Mouse (Mus musculus): ENCODE measurements around the gene Agap2. TPM values are rescaled to one million over a fixed set of nuclear protein-coding genes. Genes with fewer than 3 reads are reported as not detected.
A peak's percentile ranks its signal among the peaks of the same experiment; 100 is the strongest.

The Agap2 gene
- polyA plus RNA-seq, 1 experiment = 2.2 TPM

- DNase-seq = peak; percentile 99
- H3K27me3 ChIP-seq (replicated peaks; ENCODE audit: control insufficient read depth, insufficient read depth, low read length) = no peaks in the 10 kb centered on the region
- TF ChIP-seq POLR2A (IDR thresholded peaks at IDR 0.05; ENCODE audit: low read depth, low read length) = peak; percentile 5
- no peak for TF ChIP-seq CTCF (conservative IDR thresholded peaks at IDR 0.05; ENCODE audit: insufficient read depth, insufficient read length, low read depth, low read length)
- 1% methylated on average over 46 of the region's 46 CpGs for WGBS
- H3K27ac ChIP-seq (ENCODE audit: insufficient read depth, low read depth, low read length) = peak within 1 kb of the TSS; percentile 79
- H3K4me1 ChIP-seq (ENCODE audit: control insufficient read depth, insufficient read depth, low read length) = peaks cover 3% of the 10 kb centered on the region
- peak within 1 kb of the TSS; percentile 84 for H3K4me3 ChIP-seq (ENCODE audit: insufficient read depth, low read depth, low read length)
- H3K36me3 ChIP-seq (ENCODE audit: control insufficient read depth, insufficient read depth, low read length) = peaks cover 1% of the 10 kb centered on the region
These were observed 11.7 kb upstream of the Agap2 start, which contains the start of gene Cdk4 for GRCm38 (mm10) chr10:127063239-127063872. Cdk4 (plus strand) TSS chr10:127063534.

- Histone ChIP-seq H3K36me3 (ENCODE audit: control insufficient read depth, insufficient read depth, low read length) (peaks cover 1% of the 10 kb centered on the region), H3K27ac (ENCODE audit: insufficient read depth, low read depth, low read length) (peak overlapping the region; percentile 79), H3K4me1 (ENCODE audit: control insufficient read depth, insufficient read depth, low read length) (peaks cover 3% of the 10 kb centered on the region), H3K27me3 (replicated peaks; ENCODE audit: control insufficient read depth, insufficient read depth, low read length) (no peaks in the 10 kb centered on the region), H3K4me3 (ENCODE audit: insufficient read depth, low read depth, low read length) (peak overlapping the region; percentile 84)
- 9% methylated on average over 37 of the region's 37 CpGs for WGBS
- no peak for DNase-seq
- TF ChIP-seq CTCF (conservative IDR thresholded peaks at IDR 0.05; ENCODE audit: insufficient read depth, insufficient read length, low read depth, low read length) (no peak), POLR2A (IDR thresholded peaks at IDR 0.05; ENCODE audit: low read depth, low read length) (no peak)
These were observed 10.9 kb upstream of the Agap2 start for GRCm38 (mm10) chr10:127063913-127064870.

GRCm38 (mm10) chr10:127065981-127066380 lies 9.1 kb upstream of the Agap2 start:
- H3K27ac ChIP-seq (ENCODE audit: insufficient read depth, low read depth, low read length) = no peak overlapping the region
- H3K4me3 ChIP-seq (ENCODE audit: insufficient read depth, low read depth, low read length) = no peak overlapping the region
- TF ChIP-seq POLR2A (IDR thresholded peaks at IDR 0.05; ENCODE audit: low read depth, low read length) = no peak
- no peak for TF ChIP-seq CTCF (conservative IDR thresholded peaks at IDR 0.05; ENCODE audit: insufficient read depth, insufficient read length, low read depth, low read length)
- DNase-seq = peak; percentile 60
- peaks cover 3% of the 10 kb centered on the region for H3K4me1 ChIP-seq (ENCODE audit: control insufficient read depth, insufficient read depth, low read length)
- H3K36me3 ChIP-seq (ENCODE audit: control insufficient read depth, insufficient read depth, low read length) = peaks cover 1% of the 10 kb centered on the region
- 61% methylated on average over 9 of the region's 9 CpGs for WGBS
- no peaks in the 10 kb centered on the region for H3K27me3 ChIP-seq (replicated peaks; ENCODE audit: control insufficient read depth, insufficient read depth, low read length)

- peaks cover 1% of the 10 kb centered on the region for H3K36me3 ChIP-seq (ENCODE audit: control insufficient read depth, insufficient read depth, low read length)
- no peaks in the 10 kb centered on the region for H3K27me3 ChIP-seq (replicated peaks; ENCODE audit: control insufficient read depth, insufficient read depth, low read length)
- DNase-seq = no peak
- no peak overlapping the region for H3K4me3 ChIP-seq (ENCODE audit: insufficient read depth, low read depth, low read length)
- peaks cover 3% of the 10 kb centered on the region for H3K4me1 ChIP-seq (ENCODE audit: control insufficient read depth, insufficient read depth, low read length)
- WGBS = 81% methylated on average over 14 of the region's 14 CpGs
- no peak overlapping the region for H3K27ac ChIP-seq (ENCODE audit: insufficient read depth, low read depth, low read length)
- no peak for TF ChIP-seq POLR2A (IDR thresholded peaks at IDR 0.05; ENCODE audit: low read depth, low read length)
- TF ChIP-seq CTCF (conservative IDR thresholded peaks at IDR 0.05; ENCODE audit: insufficient read depth, insufficient read length, low read depth, low read length) = no peak
These were observed 8.5 kb upstream of the Agap2 start for GRCm38 (mm10) chr10:127066519-127067018.

GRCm38 (mm10) chr10:127068360-127069038 lies 6.6 kb upstream of the Agap2 start:
- DNase-seq = no peak
- Histone ChIP-seq H3K4me3 (ENCODE audit: insufficient read depth, low read depth, low read length) (no peak overlapping the region), H3K27ac (ENCODE audit: insufficient read depth, low read depth, low read length) (no peak overlapping the region), H3K27me3 (replicated peaks; ENCODE audit: control insufficient read depth, insufficient read depth, low read length) (no peaks in the 10 kb centered on the region), H3K4me1 (ENCODE audit: control insufficient read depth, insufficient read depth, low read length) (peaks cover 3% of the 10 kb centered on the region), H3K36me3 (ENCODE audit: control insufficient read depth, insufficient read depth, low read length) (peaks cover 1% of the 10 kb centered on the region)
- 67% methylated on average over 9 of the region's 9 CpGs for WGBS
- TF ChIP-seq POLR2A (IDR thresholded peaks at IDR 0.05; ENCODE audit: low read depth, low read length) = no peak
- no peak for TF ChIP-seq CTCF (conservative IDR thresholded peaks at IDR 0.05; ENCODE audit: insufficient read depth, insufficient read length, low read depth, low read length)

- Histone ChIP-seq H3K27me3 (replicated peaks; ENCODE audit: control insufficient read depth, insufficient read depth, low read length) (no peaks in the 10 kb centered on the region), H3K36me3 (ENCODE audit: control insufficient read depth, insufficient read depth, low read length) (peaks cover 1% of the 10 kb centered on the region), H3K27ac (ENCODE audit: insufficient read depth, low read depth, low read length) (peak overlapping the region; percentile 71), H3K4me3 (ENCODE audit: insufficient read depth, low read depth, low read length) (peak overlapping the region; percentile 86), H3K4me1 (ENCODE audit: control insufficient read depth, insufficient read depth, low read length) (no peaks in the 10 kb centered on the region; the same call in 1 of the 2 replicates)
- WGBS = 3% methylated on average over 30 of the region's 30 CpGs
- TF ChIP-seq CTCF (conservative IDR thresholded peaks at IDR 0.05; ENCODE audit: insufficient read depth, insufficient read length, low read depth, low read length) (no peak), POLR2A (IDR thresholded peaks at IDR 0.05; ENCODE audit: low read depth, low read length) (no peak)
- DNase-seq = no peak
These were observed 5.5 kb upstream of the Agap2 start for GRCm38 (mm10) chr10:127069281-127070189.

Data from kidney, adult 2 months (tissue).